Mouse (Mus musculus): Measurements from ENCODE around the gene Tas1r1. TPM values are rescaled to one million over a fixed set of nuclear protein-coding genes. Genes with fewer than 3 reads are reported as not detected.

Tas1r1 gene
- polyA plus RNA-seq (2015; fragmentation: Nextera tagmentation; extraction: Ambion mirVana), result 0.59 and 0.74 TPM in 2 replicates

DNA sequence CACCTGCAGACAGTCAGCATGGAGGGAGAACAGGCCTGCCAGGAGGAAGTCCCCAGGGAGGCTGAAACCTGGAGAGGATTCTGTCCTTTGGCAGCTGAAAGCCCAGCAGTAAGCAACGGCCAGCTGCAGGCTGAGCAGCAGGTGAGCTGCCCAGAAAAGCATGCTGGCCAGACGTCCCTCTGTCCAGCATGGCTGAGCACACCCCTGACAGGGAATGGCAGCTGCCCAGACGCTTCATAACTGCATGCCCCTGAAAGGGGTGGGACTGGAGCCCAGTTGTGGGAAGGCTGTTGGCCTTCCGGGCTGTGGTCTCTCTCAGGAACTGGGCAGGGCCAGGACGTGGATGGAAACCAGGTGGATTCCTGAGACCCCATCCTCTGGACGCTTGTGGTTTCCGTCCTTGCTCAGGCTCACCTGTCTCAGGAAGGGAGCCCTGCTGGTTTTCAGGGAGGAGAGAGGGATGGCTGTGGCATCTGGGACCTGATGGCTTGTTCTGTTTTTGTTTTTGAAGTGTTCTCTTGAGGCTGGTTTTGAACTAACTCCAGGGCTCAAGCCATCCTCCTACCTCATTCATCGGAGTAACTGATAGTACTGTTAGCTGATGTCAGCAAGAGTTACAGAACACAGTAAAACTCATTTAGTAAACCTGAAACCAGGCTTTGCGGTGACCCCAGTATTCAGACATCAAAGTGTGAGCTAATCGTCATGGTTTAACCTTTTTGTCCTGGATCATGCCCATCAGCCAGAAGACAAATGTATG, at the start of gene Tas1r1:
Gene Tas1r1, minus strand, starts transcription at position 344 of the 760 bp plus-strand sequence.
- H3K27ac ChIP-seq (ENCODE audit: low read length), result no peak within 1 kb of the TSS
- peak within 1 kb of the TSS; percentile 94 for H3K4me2 ChIP-seq (ENCODE audit: low read depth, low read length)

DNA sequence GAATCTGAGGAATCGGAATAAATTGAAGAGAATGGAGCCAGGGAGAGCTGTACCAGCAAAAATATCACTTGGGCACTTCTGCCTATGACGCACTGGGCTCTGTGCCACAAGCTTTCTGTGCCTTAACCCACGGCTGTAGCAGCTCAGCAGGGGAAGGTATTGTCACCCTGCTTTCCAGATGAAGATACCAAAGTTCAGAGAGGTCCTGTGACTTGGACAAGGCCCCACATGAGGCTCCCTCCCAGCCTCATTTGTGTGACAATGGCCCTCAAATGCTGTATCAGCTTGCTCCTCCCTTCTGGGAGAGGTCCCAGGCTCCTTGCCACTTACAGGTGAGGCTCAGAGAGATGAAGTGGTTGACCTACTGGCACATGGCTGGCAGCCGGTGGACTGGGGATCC, 49.8 kb upstream of the Tas1r1 start:
- ATAC-seq (ENCODE audit: low read depth), result no peak
- H3K4me2 ChIP-seq (ENCODE audit: low read depth, low read length), result peak overlapping the region; percentile 77
- H3K27ac ChIP-seq (ENCODE audit: low read length), result no peak overlapping the region
- no peaks in the 10 kb centered on the region for H3K9me3 ChIP-seq (ENCODE audit: control insufficient read depth, low read length)
- 30% methylated on average over 4 of the region's 4 CpGs for WGBS
- peak overlapping the region; percentile 83; the same call in 1 of the 2 replicates for H3K9ac ChIP-seq (ENCODE audit: low read length)
- H3K4me1 ChIP-seq (replicated peaks; ENCODE audit: control insufficient read depth, insufficient read depth, low read length), result peaks cover 6% of the 10 kb centered on the region
- H3K27me3 ChIP-seq (ENCODE audit: control insufficient read depth, insufficient read depth, low read depth, low read length), result no peaks in the 10 kb centered on the region
- H3K36me3 ChIP-seq (ENCODE audit: control insufficient read depth, insufficient read depth, low read length), result no peaks in the 10 kb centered on the region; the same call in 1 of the 2 replicates
- peak overlapping the region; percentile 79; the same call in 1 of the 2 replicates for H3K4me3 ChIP-seq (ENCODE audit: low read length)

More for the DNA sequence above, at the start of gene Tas1r1:
- Histone ChIP-seq H3K9ac (ENCODE audit: low read length) (peak within 1 kb of the TSS; percentile 93), H3K36me3 (ENCODE audit: control insufficient read depth, insufficient read depth, low read length) (peaks cover 21% of the 10 kb centered on the region), H3K27me3 (ENCODE audit: control insufficient read depth, insufficient read depth, low read depth, low read length) (no peaks in the 10 kb centered on the region), H3K9me3 (ENCODE audit: control insufficient read depth, low read length) (no peaks in the 10 kb centered on the region), H3K4me1 (replicated peaks; ENCODE audit: control insufficient read depth, insufficient read depth, low read length) (peaks cover 8% of the 10 kb centered on the region), H3K4me3 (ENCODE audit: low read length) (peak within 1 kb of the TSS; percentile 100)
- WGBS, result 36% methylated on average over 10 of the region's 10 CpGs
- ATAC-seq (ENCODE audit: low read depth), result no peak

DNA sequence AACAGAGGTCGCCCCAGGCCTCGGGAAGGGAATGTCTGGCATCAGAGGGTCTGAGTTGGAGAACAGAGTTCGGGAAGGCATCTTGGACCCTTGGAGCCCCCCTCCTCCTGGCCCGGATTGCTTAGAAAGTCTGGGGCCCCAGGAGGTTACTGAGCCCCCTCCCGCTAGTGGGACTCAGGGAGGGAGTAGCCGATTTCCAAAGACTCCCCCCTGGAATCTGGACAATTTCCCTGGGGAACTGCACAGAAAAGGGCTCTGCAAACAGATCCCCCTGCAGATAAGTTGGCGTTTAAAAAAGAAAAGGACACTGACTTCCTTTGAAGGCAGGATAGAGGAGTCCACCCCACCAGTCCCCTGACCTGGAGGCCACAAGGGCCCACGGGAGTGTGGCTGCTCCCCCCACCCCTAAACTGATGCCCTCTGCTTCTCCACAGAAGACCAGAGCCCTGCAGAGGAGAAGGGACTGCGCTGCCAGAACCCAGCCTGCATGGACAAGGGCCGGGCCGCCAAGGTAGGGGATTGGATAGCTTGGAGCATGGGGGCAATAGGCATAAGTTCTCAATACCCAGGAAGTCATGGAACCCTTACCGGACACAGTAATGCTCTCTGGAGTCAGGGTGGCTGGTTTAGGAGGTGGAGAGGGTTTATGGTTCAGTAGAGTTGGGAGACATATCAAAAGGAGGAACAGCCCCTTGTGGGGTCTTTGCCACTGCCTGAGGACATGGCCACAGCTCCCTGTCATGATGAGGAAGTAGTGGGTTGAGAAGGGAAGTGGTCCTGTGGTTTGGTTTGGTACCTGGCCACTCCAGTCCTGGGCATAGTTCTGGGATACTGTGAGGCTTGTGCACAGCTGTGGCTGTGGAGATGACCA, 49.1 kb upstream of the Tas1r1 start:
- Histone ChIP-seq H3K27ac (ENCODE audit: low read length) (peak overlapping the region; percentile 26), H3K27me3 (ENCODE audit: control insufficient read depth, insufficient read depth, low read depth, low read length) (no peaks in the 10 kb centered on the region), H3K9me3 (ENCODE audit: control insufficient read depth, low read length) (no peaks in the 10 kb centered on the region), H3K4me2 (ENCODE audit: low read depth, low read length) (peak overlapping the region; percentile 77), H3K4me3 (ENCODE audit: low read length) (peak overlapping the region; percentile 79), H3K36me3 (ENCODE audit: control insufficient read depth, insufficient read depth, low read length) (no peaks in the 10 kb centered on the region; the same call in 1 of the 2 replicates), H3K4me1 (replicated peaks; ENCODE audit: control insufficient read depth, insufficient read depth, low read length) (peaks cover 6% of the 10 kb centered on the region), H3K9ac (ENCODE audit: low read length) (peak overlapping the region; percentile 83)
- ATAC-seq (ENCODE audit: low read depth), result peak; percentile 13; the same call in 1 of the 2 replicates
- WGBS, result 8% methylated on average over 12 of the region's 12 CpGs

DNA sequence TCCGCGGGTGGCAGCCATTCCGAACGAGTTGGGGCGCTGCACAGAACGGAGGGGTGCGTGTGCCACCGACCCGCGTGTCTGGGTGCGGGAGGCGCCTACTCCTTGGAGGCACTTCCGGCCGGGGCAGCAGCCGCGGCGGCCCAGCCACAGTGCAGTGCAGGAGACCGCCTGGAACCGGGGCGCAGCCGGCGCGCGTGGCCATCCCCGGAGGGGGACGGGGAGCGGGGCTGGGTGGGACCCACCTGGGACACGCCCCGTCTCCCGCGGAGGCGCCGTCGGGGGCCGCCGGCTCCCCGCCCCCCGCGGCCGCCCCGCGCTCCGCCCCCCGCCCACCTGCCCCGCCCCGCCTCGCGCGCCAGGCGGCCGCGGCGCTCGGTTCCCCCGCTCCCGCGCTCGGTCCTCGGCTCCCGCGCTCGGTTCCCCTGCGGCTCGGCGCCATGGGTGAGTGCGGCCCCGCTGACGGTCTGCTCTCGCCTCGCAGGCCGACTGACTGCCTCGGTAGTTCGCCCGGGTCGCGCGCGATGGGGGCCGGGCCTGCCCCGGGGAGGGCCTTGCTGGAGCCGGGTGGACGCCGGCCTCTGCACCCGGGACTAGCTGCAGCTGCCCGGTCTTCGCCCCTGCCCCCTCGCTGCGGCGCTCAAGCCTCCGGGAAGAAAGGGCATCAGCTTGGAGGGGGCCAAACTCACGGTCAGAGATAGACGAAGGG, 48.3 kb upstream of the Tas1r1 start:
- under 1% methylated on average over 43 of the region's 92 CpGs for WGBS
- H3K4me2 ChIP-seq (ENCODE audit: low read depth, low read length), result peak overlapping the region; percentile 77
- H3K27ac ChIP-seq (ENCODE audit: low read length), result peak overlapping the region; percentile 26
- peaks cover 6% of the 10 kb centered on the region for H3K4me1 ChIP-seq (replicated peaks; ENCODE audit: control insufficient read depth, insufficient read depth, low read length)
- peak overlapping the region; percentile 83 for H3K9ac ChIP-seq (ENCODE audit: low read length)
- peak overlapping the region; percentile 79 for H3K4me3 ChIP-seq (ENCODE audit: low read length)
- no peaks in the 10 kb centered on the region for H3K27me3 ChIP-seq (ENCODE audit: control insufficient read depth, insufficient read depth, low read depth, low read length)
- ATAC-seq (ENCODE audit: low read depth), result peak; percentile 92
- no peaks in the 10 kb centered on the region for H3K9me3 ChIP-seq (ENCODE audit: control insufficient read depth, low read length)
- no peaks in the 10 kb centered on the region; the same call in 1 of the 2 replicates for H3K36me3 ChIP-seq (ENCODE audit: control insufficient read depth, insufficient read depth, low read length)

DNA sequence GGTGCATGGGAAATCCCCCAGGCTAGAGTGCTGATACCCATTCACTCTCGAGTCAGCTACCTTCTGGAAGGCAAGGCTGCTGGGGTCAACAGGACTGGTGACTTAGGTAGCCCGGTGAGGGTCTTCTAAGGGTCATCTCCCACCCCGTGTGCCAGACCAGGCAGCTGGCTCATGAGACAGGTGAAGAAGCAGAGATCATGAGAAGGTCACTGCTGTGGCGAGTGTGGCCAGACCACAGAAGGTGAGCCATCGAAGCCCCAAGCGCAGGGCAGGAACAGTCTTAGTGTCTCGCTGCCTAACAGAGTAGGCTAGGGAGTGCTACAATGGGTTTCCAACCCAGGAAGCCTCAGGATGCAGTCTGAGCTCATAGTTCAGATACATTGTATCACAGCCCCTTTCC, 46.2 kb upstream of the Tas1r1 start:
- WGBS, result 82% methylated on average over 7 of the region's 7 CpGs

DNA sequence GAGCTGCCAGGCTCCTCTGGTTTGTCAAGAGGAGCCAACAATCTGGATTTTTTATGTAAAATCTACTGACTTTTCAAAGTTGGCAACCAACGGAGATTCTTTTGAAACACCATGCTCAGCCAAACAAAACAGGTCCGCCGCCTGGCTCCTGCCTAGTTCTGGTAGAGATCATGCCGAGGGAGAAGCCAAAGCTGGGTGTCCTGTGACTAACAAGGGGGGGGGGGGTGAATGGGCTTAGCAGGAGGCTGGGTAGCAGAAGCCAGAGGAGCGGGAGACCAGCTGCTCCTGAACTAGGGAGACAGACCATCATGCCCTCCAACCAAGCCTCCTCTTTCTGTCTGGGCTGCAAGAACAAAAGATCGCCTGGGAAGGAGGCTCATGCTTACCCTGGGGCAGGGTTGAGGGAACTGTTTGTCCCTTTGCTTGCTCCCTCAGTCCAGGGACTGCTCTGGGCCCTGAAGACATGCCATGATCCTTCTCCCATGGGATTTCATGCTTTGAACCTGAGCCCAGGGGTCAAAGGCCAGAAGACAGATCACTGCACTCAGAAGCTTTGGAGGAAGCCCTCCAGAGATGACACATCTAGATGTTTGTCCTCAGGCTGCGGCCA, 45.3 kb upstream of the Tas1r1 start:
- no peaks in the 10 kb centered on the region for H3K9me3 ChIP-seq (ENCODE audit: control insufficient read depth, low read length)
- H3K36me3 ChIP-seq (ENCODE audit: control insufficient read depth, insufficient read depth, low read length), result no peaks in the 10 kb centered on the region
- H3K9ac ChIP-seq (ENCODE audit: low read length), result no peak overlapping the region
- no peak for ATAC-seq (ENCODE audit: low read depth)
- H3K4me3 ChIP-seq (ENCODE audit: low read length), result no peak overlapping the region
- peaks cover 6% of the 10 kb centered on the region for H3K4me1 ChIP-seq (replicated peaks; ENCODE audit: control insufficient read depth, insufficient read depth, low read length)
- no peak overlapping the region for H3K27ac ChIP-seq (ENCODE audit: low read length)
- H3K27me3 ChIP-seq (ENCODE audit: control insufficient read depth, insufficient read depth, low read depth, low read length), result no peaks in the 10 kb centered on the region
- no peak overlapping the region for H3K4me2 ChIP-seq (ENCODE audit: low read depth, low read length)
- 61% methylated on average over 7 of the region's 7 CpGs for WGBS

More for the DNA sequence above, 46.2 kb upstream of the Tas1r1 start:
- Histone ChIP-seq H3K4me2 (ENCODE audit: low read depth, low read length) (no peak overlapping the region), H3K27ac (ENCODE audit: low read length) (no peak overlapping the region), H3K27me3 (ENCODE audit: control insufficient read depth, insufficient read depth, low read depth, low read length) (no peaks in the 10 kb centered on the region), H3K4me1 (replicated peaks; ENCODE audit: control insufficient read depth, insufficient read depth, low read length) (peaks cover 6% of the 10 kb centered on the region), H3K36me3 (ENCODE audit: control insufficient read depth, insufficient read depth, low read length) (no peaks in the 10 kb centered on the region; the same call in 1 of the 2 replicates), H3K4me3 (ENCODE audit: low read length) (no peak overlapping the region), H3K9me3 (ENCODE audit: control insufficient read depth, low read length) (no peaks in the 10 kb centered on the region), H3K9ac (ENCODE audit: low read length) (no peak overlapping the region)
- no peak for ATAC-seq (ENCODE audit: low read depth)

DNA sequence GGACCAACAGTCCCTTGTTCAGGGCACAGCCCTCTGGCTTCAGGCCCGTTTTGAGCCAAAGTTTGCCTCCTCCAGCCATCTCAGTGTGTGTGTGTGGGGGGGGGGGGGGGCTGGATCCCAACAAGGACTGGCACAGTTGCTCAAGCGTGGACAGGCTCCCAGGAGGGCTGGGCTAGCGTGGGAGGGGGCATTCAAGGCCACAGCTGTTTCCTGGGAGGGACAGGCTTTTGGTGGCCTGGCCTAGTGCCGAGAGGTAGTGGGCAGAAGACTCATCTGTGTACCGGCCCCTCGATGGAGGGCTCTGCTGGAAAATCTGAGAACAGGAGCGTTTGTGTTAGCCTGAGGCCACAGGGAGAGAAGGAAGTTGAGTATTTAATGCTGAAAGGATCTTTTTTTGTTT, 41.6 kb upstream of the Tas1r1 start:
- Histone ChIP-seq H3K4me1 (replicated peaks; ENCODE audit: control insufficient read depth, insufficient read depth, low read length) (no peaks in the 10 kb centered on the region), H3K9ac (ENCODE audit: low read length) (no peak overlapping the region), H3K9me3 (ENCODE audit: control insufficient read depth, low read length) (no peaks in the 10 kb centered on the region), H3K27me3 (ENCODE audit: control insufficient read depth, insufficient read depth, low read depth, low read length) (no peaks in the 10 kb centered on the region), H3K4me3 (ENCODE audit: low read length) (no peak overlapping the region), H3K27ac (ENCODE audit: low read length) (no peak overlapping the region), H3K36me3 (ENCODE audit: control insufficient read depth, insufficient read depth, low read length) (no peaks in the 10 kb centered on the region), H3K4me2 (ENCODE audit: low read depth, low read length) (no peak overlapping the region)
- ATAC-seq (ENCODE audit: low read depth), result no peak
- WGBS, result 57% methylated on average over 7 of the region's 7 CpGs

DNA sequence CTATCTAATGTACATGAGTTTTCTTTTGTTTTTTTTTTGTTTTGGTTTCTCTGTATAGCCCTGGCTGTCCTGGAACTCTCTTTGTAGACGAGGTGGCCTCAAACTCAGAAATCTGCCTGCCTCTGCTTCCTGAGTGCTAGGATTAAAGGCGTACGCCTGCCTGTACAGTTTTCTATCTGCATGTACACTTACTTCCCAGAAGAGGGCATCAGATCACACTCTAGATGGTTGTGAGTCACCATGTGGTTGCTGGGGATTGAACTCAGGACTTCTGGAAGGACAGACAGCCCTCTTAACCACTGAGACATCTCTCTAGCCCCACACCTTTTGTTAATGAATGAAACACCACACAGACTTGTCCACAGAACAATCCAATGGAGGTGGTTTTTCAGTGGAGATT, 40.9 kb upstream of the Tas1r1 start:
- Histone ChIP-seq H3K36me3 (ENCODE audit: control insufficient read depth, insufficient read depth, low read length) (no peaks in the 10 kb centered on the region), H3K9ac (ENCODE audit: low read length) (no peak overlapping the region), H3K4me3 (ENCODE audit: low read length) (no peak overlapping the region), H3K27me3 (ENCODE audit: control insufficient read depth, insufficient read depth, low read depth, low read length) (no peaks in the 10 kb centered on the region), H3K27ac (ENCODE audit: low read length) (no peak overlapping the region), H3K4me1 (replicated peaks; ENCODE audit: control insufficient read depth, insufficient read depth, low read length) (no peaks in the 10 kb centered on the region), H3K9me3 (ENCODE audit: control insufficient read depth, low read length) (no peaks in the 10 kb centered on the region), H3K4me2 (ENCODE audit: low read depth, low read length) (no peak overlapping the region)
- no peak for ATAC-seq (ENCODE audit: low read depth)
- 82% methylated on average over 3 of the region's 3 CpGs for WGBS

Measured in lung, embryonic 16.5 days (tissue).